Mouse (Mus musculus) kidney, embryonic 14.5 days (tissue): ENCODE results near the gene Tsr3. TPM values are rescaled to one million over a fixed set of nuclear protein-coding genes. Genes with fewer than 3 reads are reported as not detected.
"Not testable (repeated sequence)": the region's sequence is repeated elsewhere in the genome, so short reads cannot be mapped to it uniquely, and the experiment has no call there.

Experiments used
- ATAC-seq: fragments of 200-750 bp; cut with Nextera tagmentation; 2 replicates; pipeline ENCODE4 v1.8.0; 2017; ENCODE audit warnings: moderate number of reproducible peaks, mild to moderate bottlenecking, moderate TSS enrichment, moderate library complexity; ENCODE audit not compliant: low FRiP score, low TSS enrichment
- H3K27ac ChIP-seq: fragments of 300-500 bp; sonication (generic); 2 replicates; pipeline ENCODE4 v1.5.1; 2014; ENCODE audit warnings: low read depth, mild to moderate bottlenecking, low read length, moderate library complexity, mixed read lengths
- H3K27me3 ChIP-seq: fragments of 300-500 bp; sonication (generic); 2 replicates; pipeline ENCODE4 v1.6.1; 2014; ENCODE audit warnings: mild to moderate bottlenecking, low read length; ENCODE audit not compliant: control insufficient read depth, insufficient read depth
- H3K36me3 ChIP-seq: fragments of 300-500 bp; sonication (generic); 2 replicates; pipeline ENCODE4 v1.6.1; 2014; ENCODE audit warnings: low read length, mixed read lengths; ENCODE audit not compliant: control insufficient read depth, insufficient read depth
- H3K4me1 ChIP-seq: fragments of 300-500 bp; sonication (generic); 2 replicates; pipeline ENCODE4 v1.6.1; 2014; ENCODE audit warnings: low read length, mixed read lengths; ENCODE audit not compliant: control insufficient read depth, insufficient read depth
- H3K4me2 ChIP-seq: fragments of 300-500 bp; sonication (generic); replicated peaks from 2 replicates; pipeline ENCODE4 v1.6.1; 2014; ENCODE audit warnings: low read depth, mild to moderate bottlenecking, low read length
- H3K4me3 ChIP-seq: fragments of 300-500 bp; sonication (generic); 2 replicates; pipeline ENCODE4 v1.5.1; 2014; ENCODE audit warnings: mild to moderate bottlenecking, low read length
- H3K9ac ChIP-seq: fragments of 300-500 bp; sonication (generic); 2 replicates; pipeline ENCODE4 v1.6.1; 2014; ENCODE audit warnings: low read depth, mild to moderate bottlenecking, low read length, moderate library complexity
- H3K9me3 ChIP-seq: fragments of 300-500 bp; sonication (generic); 2 replicates; pipeline ENCODE4 v1.6.1; 2016; ENCODE audit warnings: low read length; ENCODE audit not compliant: control insufficient read depth
- WGBS: fragments of 180-500 bp; shearing (Covaris S2); extraction: QIAGEN DNeasy Blood & Tissue Kit; methylation state at CpG from one replicate; pipeline ENCODE4 v1.1.7; 2014; 5-methylcytosine and 5-hydroxymethylcytosine counted together
- polyA plus RNA-seq: library from polyadenylated mRNA; unstranded; fragments of >200 nt; fragmentation: Nextera tagmentation; extraction: Ambion mirVana; gene quantifications from 2 replicates; pipeline ENCODE4 v1.2.1, GENCODE M21; 2014

Gene Tsr3
- polyA plus RNA-seq, 1 experiment from 2014 or later: 48.9 TPM

DNA sequence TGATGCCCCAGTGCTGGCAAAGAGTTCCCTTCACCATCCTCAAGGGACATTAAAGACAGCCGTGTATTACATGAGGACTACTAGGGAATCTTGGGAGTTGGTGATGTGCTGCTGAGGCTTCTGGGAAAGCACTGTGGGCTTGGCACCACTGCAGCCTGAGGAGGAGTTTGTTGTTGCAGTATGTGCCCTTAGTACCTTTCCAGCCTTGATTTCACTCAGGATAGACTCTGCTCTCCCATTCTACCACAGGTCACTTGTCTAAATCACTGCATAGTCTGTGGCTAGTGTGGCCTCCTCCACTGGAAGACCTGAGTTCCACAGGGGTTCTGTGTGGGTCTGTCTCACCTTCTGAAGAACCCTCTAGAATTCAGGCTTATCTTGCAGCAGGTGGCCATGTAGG, 19.2 kb upstream of the Tsr3 start:
- no peak overlapping the region for H3K9ac ChIP-seq
- ATAC-seq: no peak
- no peaks in the 10 kb centered on the region for H3K27me3 ChIP-seq
- no peak overlapping the region for H3K27ac ChIP-seq
- H3K36me3 ChIP-seq: peaks cover 24% of the 10 kb centered on the region
- 95% methylated on average over 1 of the region's 1 CpGs for WGBS
- H3K4me2 ChIP-seq: no peak overlapping the region
- H3K4me1 ChIP-seq: peaks cover 6% of the 10 kb centered on the region; the same call in 1 of the 2 replicates
- H3K9me3 ChIP-seq: no peaks in the 10 kb centered on the region
- H3K4me3 ChIP-seq: no peak overlapping the region

DNA sequence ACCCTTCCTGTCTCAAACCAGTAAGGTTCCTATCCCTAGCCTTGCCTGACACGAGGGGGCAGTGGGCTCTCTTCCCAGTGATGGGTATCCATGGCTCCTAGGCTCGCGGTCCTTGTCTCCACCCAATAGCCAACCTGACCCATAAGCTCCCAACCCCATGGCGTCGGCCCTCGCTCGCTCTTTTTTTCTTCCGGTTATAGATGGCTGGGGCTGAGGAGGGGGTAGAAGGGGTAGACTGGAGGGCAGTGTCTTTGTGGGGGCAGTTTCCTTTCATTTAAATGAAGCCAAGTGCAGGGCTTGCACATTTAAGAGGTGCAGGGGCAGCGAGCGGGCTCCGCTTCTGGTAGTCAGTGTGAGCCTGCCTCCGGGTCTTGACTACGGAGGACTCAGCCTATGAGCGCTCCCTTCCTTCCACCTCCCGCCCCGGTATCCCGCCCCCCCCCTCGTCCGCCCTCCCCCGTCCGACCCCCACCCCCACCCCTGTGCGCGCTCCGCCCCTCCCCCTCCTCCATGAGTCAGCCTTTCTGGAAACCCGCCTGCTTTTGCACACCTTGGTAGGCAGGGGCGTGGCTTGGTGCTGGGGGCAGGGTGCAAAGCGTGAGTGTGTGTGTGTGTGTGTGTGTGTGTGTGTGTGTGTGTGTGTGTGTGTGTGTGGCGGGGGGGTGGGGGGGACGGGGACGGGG, 18.0 kb upstream of the Tsr3 start:
- peak overlapping the region; percentile 45; the same call in 1 of the 2 replicates for H3K9ac ChIP-seq
- H3K27ac ChIP-seq: no peak overlapping the region; the same call in 1 of the 2 replicates
- 3% methylated on average over 15 of the region's 30 CpGs for WGBS
- H3K27me3 ChIP-seq: no peaks in the 10 kb centered on the region
- H3K36me3 ChIP-seq: peaks cover 16% of the 10 kb centered on the region
- peak overlapping the region; percentile 41 for H3K4me3 ChIP-seq
- no peaks in the 10 kb centered on the region for H3K9me3 ChIP-seq
- peak overlapping the region; percentile 83 for H3K4me2 ChIP-seq
- ATAC-seq: peak; percentile 76
- peaks cover 6% of the 10 kb centered on the region; the same call in 1 of the 2 replicates for H3K4me1 ChIP-seq

DNA sequence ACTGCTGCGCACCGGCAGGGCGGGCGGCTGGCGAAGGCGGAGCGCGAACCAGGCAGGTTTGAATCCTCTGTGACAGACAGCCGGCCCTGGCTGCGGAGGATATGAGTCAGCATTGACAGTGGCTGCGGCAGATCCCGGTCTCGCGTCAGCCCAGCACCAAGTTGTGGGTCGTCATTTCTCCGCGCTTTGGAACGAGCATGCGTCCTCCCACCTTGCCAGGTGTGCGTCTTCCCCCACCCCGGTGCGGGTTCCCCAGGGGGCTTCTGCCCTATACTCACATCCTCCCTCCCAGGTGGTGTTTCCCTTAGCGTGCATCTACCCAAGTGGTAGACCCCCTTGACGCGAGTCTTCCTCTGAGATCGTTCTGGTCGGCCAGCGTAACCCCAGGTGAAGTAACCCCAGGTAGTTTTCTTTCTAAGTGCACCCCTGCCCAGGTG, 17.4 kb upstream of the Tsr3 start:
- H3K9ac ChIP-seq, H3K9me3 ChIP-seq, H3K27me3 ChIP-seq, H3K4me1 ChIP-seq, H3K27ac ChIP-seq: not testable (repeated sequence)
- Histone ChIP-seq H3K4me2 (peak overlapping the region; percentile 83), H3K4me3 (peak overlapping the region; percentile 41), H3K36me3 (peaks cover 11% of the 10 kb centered on the region)
- 21% methylated on average over 12 of the region's 28 CpGs for WGBS
- peak; percentile 82 for ATAC-seq

DNA sequence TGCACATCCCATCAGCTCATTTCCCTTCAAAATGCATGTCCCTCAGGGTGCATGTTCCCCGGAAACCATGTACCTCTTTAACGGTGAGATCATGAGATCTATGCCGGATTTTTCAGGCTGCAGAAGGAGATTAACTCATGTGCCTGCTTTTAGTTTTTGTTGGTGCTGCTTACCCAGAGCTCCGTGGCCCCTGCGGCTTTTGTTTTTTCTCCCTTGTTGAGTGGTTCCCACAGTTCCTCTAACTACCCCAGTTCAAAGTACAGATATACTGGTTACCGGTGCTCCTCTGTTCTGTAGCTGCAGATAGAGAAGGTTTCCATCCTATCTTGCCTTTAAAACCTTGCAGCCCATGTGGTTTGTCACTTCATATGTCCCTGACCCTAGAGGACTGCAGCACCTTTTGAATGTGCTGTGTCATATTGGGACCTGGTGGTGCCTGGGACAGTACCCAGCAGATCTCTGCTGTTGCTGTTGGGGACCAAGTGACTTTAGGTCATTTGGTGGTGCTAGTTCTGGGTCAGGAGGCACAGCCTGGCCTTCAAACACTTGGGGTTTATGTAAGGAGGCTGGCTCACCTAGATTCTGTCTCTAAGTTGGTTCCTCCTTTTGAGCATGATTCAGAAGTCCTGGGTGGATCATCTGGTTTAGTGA, 16.9 kb upstream of the Tsr3 start:
- no peak for ATAC-seq
- no peak overlapping the region for H3K9ac ChIP-seq
- peaks cover 9% of the 10 kb centered on the region for H3K36me3 ChIP-seq
- H3K27ac ChIP-seq: no peak overlapping the region
- no peaks in the 10 kb centered on the region for H3K9me3 ChIP-seq
- 54% methylated on average over 6 of the region's 6 CpGs for WGBS
- H3K27me3 ChIP-seq: no peaks in the 10 kb centered on the region
- H3K4me1 ChIP-seq: peaks cover 6% of the 10 kb centered on the region; the same call in 1 of the 2 replicates
- peak overlapping the region; percentile 28; the same call in 1 of the 2 replicates for H3K4me2 ChIP-seq
- H3K4me3 ChIP-seq: peak overlapping the region; percentile 5; the same call in 1 of the 2 replicates

DNA sequence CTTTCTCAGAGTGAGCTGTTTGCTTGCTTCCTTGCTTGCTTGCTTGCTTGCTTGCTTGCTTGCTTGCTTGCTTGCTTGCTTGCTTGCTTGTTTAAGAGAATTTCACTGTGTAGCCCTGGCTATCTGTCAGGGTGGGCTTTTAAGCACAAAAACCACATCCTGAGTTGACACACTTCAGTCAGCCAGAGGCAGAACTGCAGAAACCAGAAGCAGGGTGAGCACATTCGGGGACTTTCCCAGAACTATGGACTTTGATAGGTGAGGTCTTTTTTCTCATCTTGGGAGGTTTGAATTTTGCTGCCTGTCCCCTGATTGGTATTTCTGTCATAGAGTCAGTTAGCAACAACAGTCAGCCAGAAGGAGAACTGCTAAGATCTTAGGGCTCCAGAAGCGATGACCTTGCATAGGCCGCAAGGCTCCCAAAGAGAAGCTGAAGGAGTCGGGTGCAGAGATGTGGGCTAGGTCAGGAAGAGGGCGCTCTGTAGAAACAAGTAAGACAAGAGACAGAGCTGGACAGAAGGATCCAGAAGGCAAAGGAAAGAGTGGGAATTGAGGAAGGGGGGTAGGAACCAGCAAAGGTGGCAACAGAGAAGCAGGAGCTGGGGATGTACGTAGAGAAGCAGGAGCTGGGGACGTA, 15.3 kb upstream of the Tsr3 start:
- no peaks in the 10 kb centered on the region for H3K9me3 ChIP-seq

DNA sequence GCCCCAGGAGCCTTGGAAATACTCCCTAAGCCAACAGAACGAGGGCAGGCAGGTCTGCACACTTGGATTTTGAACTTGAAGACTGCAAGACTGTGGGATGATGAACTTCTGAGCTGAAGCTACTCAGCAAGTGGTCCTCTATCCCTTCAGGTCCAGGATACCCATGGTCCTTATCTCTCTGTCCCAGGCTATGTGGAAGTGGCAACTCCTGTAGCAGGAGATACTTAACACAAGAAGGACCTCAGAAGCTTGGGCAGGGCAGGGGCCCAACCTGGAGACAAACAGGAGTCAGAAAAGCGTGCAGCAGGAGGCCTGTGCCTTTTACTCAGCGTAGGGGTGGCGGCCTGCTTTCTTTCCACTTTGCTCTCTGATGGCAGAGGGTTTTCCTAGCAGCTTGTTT, 14.3 kb upstream of the Tsr3 start:
- H3K4me3 ChIP-seq: no peak overlapping the region
- no peak for ATAC-seq
- H3K9ac ChIP-seq: no peak overlapping the region
- no peaks in the 10 kb centered on the region for H3K27me3 ChIP-seq
- H3K36me3 ChIP-seq: peaks cover 13% of the 10 kb centered on the region; the same call in 1 of the 2 replicates
- no peak overlapping the region for H3K4me2 ChIP-seq
- peaks cover 6% of the 10 kb centered on the region; the same call in 1 of the 2 replicates for H3K4me1 ChIP-seq
- no peak overlapping the region for H3K27ac ChIP-seq
- 84% methylated on average over 4 of the region's 4 CpGs for WGBS
- H3K9me3 ChIP-seq: no peaks in the 10 kb centered on the region

More for the DNA sequence above, 15.3 kb upstream of the Tsr3 start:
- WGBS: 90% methylated on average over 7 of the region's 7 CpGs
- no peak overlapping the region for H3K27ac ChIP-seq
- H3K4me3 ChIP-seq: no peak overlapping the region
- peaks cover 6% of the 10 kb centered on the region; the same call in 1 of the 2 replicates for H3K4me1 ChIP-seq
- H3K27me3 ChIP-seq: no peaks in the 10 kb centered on the region
- no peak for ATAC-seq
- H3K36me3 ChIP-seq: peaks cover 9% of the 10 kb centered on the region; the same call in 1 of the 2 replicates
- no peak overlapping the region for H3K9ac ChIP-seq
- no peak overlapping the region for H3K4me2 ChIP-seq

DNA sequence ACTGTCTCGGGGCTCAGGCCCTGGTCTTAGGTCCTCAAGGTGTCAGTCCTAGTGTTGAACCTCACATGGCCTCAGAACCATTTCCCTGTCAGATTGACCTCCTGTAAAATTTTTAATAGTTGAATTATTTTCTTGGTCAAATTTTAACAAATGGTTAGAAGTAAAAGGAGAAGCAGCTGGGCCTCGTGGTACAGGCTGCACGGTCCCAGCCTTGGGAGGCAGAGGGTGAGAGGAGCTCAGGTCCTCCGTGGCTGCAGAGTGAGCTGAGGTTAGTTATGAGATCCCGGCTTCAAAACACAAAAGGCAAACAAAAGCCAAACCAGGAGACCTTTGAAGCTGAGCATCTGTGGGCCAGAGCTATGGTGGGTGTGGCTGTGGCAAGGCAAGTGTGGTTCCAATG, 12.0 kb upstream of the Tsr3 start:
- no peak overlapping the region for H3K27ac ChIP-seq
- H3K9ac ChIP-seq: no peak overlapping the region
- no peak overlapping the region for H3K4me2 ChIP-seq
- WGBS: 88% methylated on average over 5 of the region's 5 CpGs
- no peaks in the 10 kb centered on the region for H3K9me3 ChIP-seq
- ATAC-seq: no peak
- no peaks in the 10 kb centered on the region for H3K27me3 ChIP-seq
- H3K4me3 ChIP-seq: no peak overlapping the region
- peaks cover 20% of the 10 kb centered on the region; the same call in 1 of the 2 replicates for H3K36me3 ChIP-seq
- H3K4me1 ChIP-seq: no peaks in the 10 kb centered on the region

DNA sequence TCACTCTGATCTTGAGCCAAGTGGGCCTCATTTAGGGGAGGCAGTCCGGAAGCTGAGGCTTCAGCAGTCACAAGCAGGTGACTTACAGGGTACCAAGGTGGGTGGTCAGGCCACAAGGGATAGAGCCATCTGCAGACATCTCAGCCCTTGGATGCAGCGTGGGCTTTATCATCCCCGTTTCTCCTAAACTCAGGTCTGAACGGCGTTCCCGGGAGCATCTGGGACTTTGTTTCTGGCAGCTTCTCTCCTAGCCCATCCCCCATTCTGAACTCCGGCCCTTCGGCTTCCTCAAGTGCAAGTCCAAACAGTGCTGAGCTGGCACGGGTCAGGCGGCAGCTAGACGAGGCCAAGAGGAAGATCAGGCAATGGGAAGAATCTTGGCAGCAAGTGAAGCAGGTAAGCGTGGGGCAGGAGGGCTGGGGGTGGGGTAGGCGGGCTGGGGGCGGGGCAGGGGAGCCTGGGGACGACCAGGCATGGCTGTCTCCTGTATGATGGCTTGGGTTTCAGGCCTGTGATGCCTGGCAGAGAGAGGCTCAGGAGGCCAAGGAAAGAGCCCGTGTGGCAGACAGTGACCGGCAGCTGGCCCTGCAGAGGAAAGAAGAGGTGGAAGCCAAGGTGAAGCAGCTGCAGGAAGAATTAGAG, 9.8 kb upstream of the Tsr3 start:
- H3K4me1 ChIP-seq, H3K4me3 ChIP-seq, H3K27ac ChIP-seq, H3K9me3 ChIP-seq, H3K4me2 ChIP-seq, H3K9ac ChIP-seq, H3K27me3 ChIP-seq, ATAC-seq: not testable (repeated sequence)
- 74% methylated on average over 12 of the region's 17 CpGs for WGBS
- peaks cover 29% of the 10 kb centered on the region; the same call in 1 of the 2 replicates for H3K36me3 ChIP-seq
